Mouse (Mus musculus): ENCODE measurements around the gene Flna.
"Not testable (repeated sequence)": the region's sequence is repeated elsewhere in the genome, so short reads cannot be mapped to it uniquely, and the experiment has no call there.

Gene Flna

DNA sequence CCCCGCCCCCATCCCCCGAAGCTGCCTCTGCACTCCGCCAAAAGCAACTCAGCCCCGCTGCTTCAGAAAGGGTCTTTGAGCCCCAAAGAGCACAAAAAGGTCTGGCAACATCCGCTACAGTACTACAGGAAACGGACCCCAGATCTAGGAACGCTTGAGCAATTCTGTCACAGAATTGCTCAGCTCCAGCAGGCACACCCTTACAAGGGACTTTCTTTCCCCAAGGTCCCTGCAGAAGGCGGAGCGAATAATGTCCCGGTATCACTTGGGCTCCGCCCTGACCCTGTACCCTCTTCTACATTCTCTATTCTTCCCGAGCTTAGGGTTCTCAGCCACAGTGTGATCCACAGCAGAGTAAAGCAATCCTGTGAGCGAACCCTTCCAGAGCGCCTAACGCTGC lies 2.9 kb downstream of the Flna start:
- DNase-seq (ENCODE audit: extremely low read depth, low read depth, low spot score), result no peak

DNA sequence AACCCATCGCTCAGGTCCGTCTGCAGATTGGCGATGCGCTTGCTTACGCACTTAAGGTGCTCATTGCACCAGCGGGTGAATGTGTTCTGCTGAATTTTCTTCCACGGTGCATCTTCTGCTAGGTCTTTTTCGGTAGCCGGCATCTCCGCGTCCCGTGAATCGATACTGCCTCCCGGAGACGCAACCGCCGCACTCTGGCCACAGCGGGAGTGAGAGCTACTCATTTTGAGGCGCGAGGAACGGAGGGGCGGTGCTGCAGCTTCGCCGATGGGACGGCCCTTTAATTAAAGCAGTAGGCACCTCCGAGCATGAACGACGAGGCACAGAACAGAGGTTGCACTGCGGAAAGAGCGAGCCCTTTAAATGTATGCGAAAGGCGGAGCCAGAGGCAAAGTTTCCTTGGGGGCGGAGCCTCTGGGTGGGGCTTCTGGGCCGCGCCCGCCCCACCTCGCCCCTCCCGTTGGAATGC lies 3.4 kb downstream of the Flna start:
- DNase-seq (ENCODE audit: extremely low read depth, low read depth, low spot score), result no peak

DNA sequence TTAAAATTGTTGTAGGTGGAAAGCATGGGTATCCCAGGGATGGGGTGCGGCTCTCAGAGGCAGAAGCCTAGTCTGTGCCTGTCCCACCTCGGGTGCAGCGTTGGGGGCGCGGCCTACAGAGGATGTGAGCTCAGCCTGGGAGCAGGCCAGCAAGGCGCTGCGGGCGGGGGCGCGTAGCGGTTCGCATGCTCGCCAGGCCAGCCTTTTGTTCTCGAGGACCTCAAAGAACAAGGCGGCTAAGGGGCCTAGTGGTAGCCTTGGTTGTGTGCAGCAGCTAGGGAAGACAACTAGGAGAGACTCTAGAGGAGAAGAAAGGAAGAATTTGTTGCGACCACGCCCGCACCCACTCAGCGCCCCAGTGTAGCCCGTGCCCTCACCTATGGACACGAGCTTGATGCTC lies 3.9 kb downstream of the Flna start:
- no peak for DNase-seq (ENCODE audit: extremely low read depth, low read depth, low spot score)

GRCm38 (mm10) chrX:74245107-74245506 lies 4.5 kb downstream of the Flna start:
- no peak for DNase-seq (ENCODE audit: extremely low read depth, low read depth, low spot score)

GRCm38 (mm10) chrX:74244614-74245083 lies 5.0 kb downstream of the Flna start:
- DNase-seq (ENCODE audit: extremely low read depth, low read depth, low spot score), result no peak

- no peak for DNase-seq (ENCODE audit: extremely low read depth, low read depth, low spot score)
These were observed 5.8 kb downstream of the Flna start for GRCm38 (mm10) chrX:74243807-74244206.

DNA sequence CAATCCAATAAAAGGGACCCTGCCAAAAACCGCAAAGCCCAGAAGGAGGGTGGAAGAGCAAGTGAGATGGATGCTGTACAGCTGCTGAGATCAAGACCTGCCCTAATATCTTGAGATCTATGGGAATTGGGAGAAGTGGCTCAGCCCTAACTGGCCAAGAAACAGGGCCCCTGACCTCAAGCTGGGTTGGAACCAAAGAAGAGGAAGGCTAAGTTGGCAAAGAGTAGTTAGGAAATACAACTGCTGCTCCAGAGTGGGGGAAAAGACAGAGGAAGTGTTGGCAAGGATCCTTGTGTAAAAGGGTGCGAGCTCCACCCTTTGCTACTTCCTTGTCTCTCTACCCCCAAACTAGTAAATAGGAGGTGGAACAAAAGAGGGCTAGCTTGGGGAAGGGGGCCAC lies 6.2 kb downstream of the Flna start:
- no peak for DNase-seq (ENCODE audit: extremely low read depth, low read depth, low spot score)

DNA sequence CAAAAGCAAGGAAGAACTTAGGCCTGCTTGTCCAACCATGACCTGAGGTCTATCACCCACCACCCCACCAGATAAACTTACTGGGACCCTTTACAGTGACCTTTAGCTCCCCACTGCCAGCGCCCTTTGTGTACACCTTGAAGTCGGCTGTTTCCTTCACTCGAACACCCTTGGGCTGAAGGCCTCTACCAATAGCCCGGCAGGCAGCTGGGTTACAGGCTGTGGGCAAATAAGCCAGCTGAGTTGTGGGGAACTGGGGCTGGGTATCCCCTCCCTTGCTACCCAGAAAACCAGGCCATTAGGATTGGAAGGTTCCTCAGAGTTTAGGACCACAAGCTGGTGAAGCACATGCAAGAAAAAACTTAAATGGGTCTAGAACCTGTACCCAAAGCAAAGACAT lies 9.3 kb downstream of the Flna start:
- no peak for DNase-seq (ENCODE audit: extremely low read depth, low read depth, low spot score)

DNA sequence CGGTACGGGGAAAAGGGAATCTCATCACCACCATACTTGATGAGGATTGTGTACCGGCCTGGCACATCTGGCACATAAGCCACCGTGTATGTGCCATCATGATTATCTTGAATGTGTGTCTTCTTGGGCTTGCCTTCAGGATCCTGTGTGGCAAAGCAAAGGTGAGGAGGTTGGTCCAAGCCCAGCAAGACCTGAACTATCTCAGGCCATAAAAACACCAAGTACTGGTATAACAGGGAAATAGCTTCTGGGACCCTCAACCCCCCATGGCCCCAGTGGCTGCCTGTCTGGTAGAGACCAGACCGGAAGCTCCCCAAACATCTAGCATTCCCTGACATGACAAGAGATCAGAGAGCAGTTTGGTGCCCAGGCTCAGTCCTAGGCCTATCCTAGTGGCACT lies 16.4 kb downstream of the Flna start:
- no peak for DNase-seq (ENCODE audit: extremely low read depth, low read depth, low spot score)

DNA sequence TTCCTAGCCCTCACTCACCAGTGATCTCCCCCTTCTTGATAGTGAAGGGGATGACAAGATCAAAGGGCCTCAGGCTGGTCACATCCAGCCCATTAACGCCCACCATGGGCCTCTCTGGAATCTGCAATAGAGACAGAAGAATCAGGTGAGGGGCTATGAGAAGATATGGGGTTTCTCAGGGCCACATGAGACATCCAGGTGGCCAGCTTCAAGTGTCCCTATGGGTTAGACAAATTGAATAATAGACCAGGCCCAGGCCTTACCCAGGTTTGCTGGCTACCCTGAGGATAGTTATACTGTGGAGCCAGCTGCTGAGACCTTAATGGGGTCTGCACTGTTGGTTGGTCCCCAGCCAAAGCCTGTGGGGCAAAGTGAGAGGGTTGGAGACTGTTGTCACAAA lies 19.6 kb downstream of the Flna start:
- DNase-seq (ENCODE audit: extremely low read depth, low read depth, low spot score), result no peak

- not testable (repeated sequence) for DNase-seq (ENCODE audit: extremely low read depth, low read depth, low spot score)
These were observed 29.5 kb downstream of the Flna start for GRCm38 (mm10) chrX:74220099-74220498.

- no peak for DNase-seq (ENCODE audit: extremely low read depth, low read depth, low spot score)
These were observed 30.2 kb downstream of the Flna start for GRCm38 (mm10) chrX:74219449-74219848.

DNA sequence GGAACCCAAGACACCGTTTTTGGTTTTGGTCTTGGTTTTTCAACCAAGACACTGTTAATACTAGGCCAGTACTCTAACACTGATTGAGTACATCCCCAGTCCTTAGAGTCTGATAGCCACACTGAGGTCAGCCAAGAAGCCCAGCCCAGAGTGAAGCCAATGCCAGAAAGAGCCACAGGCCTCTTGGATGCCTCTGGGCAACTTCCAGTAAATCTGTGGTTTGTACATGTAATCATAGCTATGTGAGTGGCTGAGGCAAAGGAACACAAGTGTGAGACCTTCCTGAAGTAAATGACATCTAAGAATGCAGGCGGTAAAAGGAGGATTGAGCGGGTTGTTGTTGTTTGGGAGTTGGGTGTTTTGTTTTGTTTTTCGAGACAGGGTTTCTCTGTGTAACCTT lies 31.1 kb downstream of the Flna start:
- DNase-seq (ENCODE audit: extremely low read depth, low read depth, low spot score), result no peak

DNA sequence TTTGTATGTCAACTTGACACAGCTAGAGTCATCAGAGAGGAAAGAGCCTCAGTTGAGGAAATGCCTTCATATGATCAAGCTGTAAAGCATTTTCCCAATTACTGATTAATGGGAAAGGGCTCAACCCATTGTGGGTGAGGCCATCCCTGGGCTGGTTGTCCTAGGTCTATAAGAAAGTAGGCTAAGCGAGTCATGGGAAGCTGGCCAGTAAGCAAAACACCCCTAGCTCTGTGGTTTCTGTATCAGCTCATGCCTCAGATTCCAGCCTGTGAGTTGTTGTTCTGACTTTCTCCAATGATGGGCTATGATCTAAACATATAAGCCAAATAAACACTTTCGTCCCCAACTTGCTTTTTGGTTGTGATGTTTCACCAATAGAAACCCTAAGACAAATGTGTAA lies 46.1 kb downstream of the Flna start:
- DNase-seq (ENCODE audit: extremely low read depth, low read depth, low spot score), result no peak

DNA sequence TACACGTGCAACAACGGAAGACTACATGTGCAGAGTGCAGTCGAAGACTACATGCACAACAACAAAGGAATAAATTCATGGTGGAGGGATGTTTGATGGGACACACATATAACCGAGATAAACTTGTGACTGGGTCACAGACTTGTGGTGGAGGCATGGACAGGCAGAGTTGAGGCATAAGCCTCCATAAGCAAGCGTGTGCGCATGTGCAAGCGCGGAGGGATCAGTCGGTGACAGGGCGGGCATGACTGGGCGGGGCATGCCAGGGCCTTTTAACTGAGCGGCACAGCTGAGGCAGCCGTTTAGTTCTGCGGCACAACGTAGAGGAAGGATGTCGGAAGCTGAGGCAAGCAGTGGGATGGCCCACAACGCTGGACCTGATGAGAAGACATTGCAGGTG lies 72.7 kb downstream of the Flna start, which contains the start of gene Tktl1:
Gene Tktl1, plus strand, starts transcription at position 301 of the 400 bp plus-strand sequence.
- DNase-seq (ENCODE audit: extremely low read depth, low read depth, low spot score), result no peak

Data from fat pad, adult 2 months (tissue).